Mouse (Mus musculus): ENCODE measurements around the gene Acvr1c.

Gene Acvr1c

DNA sequence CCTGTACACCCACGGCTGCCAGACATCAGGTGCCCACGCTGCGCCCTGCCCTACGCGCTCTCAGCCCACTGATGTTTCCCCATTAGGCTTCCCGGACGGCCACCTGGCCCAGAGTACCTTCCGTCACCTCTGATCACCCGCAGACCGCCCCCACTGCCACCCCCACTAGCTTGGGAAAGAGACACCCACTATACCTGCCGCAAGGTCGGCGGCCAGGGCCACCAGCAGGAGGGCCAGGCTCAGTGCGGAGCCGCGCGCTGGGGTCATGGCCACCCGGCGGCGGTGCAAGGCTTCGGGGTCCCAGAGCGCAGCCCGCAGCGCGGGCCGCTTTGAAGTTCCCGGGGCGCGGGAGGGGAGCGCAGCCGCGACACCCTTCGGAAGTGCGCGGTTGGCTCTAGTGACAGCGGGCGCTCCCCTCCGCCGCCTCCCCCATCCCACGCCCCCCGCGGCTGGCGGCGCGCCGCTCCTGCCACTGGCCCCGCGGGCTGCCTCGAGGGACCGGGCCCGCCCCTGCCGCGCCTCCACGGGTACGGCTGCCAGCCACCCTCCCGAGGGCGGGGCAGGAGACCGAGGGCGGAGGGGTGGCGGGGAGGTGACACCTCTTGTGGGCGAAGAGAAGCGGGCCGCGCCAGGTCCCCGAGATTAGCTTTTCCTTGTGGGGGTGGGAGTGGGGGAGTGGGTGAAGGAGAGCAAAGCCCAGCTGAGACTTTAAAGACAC, at the start of gene Acvr1c:
Gene Acvr1c (minus strand): TSS at position 482 of the 718 bp plus-strand sequence.
- in situ Hi-C loops (cut with MboI, MseI): no loop called here

DNA sequence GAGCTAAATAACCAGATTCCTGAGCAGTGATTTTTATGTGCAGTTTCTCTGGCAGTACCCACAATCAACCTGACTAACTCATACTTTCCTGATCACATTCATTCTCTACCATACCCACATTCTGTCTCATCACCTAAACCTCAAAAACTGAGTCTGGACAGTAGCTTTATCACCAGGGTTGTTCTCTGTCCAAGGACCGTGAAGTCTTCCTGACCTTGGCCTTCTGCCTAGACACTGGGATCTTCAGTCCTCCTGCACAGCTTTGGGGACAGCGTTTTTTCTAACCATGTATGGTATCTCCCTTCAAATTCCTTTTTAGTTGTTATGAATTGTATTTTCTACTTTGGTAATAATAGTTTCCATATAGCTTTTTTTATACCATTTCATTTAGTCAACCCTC, 45.8 kb upstream of the Acvr1c start:
- in situ Hi-C loops (cut with MboI, MseI): no loop called here

DNA sequence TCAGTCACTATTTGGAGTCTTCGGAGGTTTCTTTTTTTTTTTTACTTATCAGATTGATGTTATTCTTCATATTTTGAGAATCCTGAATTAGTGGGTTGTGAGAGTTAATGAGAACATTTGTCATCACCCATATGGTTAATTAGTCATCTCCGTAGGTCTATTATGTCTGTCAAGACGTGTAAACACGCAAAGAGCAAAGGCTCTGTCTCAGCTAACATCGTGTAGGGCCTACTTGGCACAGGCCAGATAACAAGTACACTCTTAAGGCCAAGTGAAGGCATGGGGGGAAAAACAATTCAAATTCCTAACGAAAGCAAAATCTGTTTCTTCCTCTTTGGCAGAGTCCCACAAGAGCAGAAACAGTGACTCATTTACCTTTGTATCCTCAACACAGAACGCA, 30.9 kb upstream of the Acvr1c start:
- in situ Hi-C loops (cut with MboI, MseI): no loop called here

DNA sequence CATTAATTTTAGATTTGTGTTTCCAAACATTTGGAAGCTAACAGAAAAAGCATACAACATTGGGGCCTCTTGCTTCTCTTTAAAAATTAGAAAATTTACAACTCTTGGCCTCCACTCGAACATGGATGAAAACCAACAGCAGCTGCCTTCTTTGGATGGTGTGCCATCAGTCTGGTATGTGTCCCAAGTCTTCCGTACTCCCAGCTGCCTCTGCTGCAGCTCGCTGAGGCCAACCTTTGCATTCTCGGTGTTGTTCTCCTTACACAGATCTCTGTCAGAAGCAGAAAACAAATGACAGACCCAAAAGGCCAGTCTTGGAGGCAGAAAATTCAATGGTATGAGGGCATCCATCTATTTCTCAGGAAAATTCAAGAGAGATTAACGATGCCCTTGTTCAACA, 22.3 kb upstream of the Acvr1c start:
- in situ Hi-C loops (cut with MboI, MseI): no loop called here

DNA sequence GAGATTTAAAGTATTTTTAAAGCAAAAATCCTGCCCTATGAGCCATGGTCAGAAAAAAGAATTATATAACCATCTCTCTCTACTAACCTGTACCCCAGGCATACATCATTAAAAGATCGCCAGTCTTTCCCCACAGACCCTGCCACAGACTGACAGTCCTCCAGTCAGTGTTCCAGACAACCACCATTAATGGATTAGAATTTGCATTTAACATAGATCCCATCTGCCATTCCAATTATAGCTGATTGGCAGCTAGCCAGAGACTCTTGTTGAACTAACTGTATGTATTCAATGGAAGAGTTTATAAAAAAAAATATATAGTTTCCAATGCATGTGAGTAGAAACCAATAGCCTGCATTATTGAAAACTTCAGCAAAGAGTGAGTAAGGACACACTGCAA, 21.8 kb upstream of the Acvr1c start:
- in situ Hi-C loops (cut with MboI, MseI): no loop called here

DNA sequence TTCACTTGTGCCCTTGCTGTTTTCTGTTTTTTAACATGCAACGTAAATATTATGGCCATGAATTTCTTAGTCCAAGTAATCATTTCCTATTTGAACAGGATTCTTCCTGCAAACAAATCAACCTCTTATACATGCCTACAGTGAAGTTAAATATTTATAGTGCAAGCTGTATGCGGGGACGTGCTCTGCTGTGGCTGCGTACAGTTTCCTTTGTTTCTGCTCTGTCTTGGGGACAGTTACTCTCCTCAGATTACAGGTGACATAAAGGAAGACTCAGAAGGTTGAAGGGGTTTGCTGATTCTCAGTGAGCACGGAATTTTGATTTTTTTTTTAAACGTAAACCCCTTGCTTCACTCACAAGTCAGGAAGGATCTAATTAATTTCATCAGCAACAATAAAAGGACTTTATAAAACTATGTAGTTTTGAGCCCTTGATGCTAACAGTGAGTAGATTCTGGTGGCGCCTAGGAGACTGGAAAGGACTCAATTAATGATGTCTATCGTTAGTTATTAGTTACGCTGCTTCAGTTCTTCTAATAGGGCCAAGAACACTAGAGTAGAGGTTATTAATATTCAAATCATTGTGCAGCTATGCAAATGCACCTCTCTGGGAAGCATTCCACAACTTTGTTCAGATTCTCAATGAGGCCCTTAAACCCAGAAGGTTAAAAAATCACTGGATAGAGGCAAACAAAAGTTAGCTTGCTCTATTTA, 19.9 kb upstream of the Acvr1c start:
- in situ Hi-C loops (cut with MboI, MseI): no loop called here

DNA sequence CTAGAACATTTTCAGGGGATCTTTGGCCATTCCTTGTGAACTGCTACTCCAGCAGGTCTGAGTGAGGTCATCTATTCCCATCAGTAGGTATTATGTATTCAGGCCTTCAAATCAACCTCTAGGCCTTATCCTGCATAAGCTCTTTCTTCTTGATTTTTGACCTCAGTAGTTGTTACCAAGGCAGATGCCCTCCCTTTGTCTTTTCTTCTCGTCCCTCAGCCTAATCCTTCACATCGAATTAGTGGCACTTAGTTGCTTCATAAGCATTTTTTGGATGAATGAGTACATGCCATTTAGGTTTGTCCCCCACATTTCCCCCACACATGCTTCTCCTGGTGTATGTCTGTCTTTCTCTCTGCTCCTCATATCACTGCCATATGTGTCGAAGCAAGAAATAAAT, 8.5 kb upstream of the Acvr1c start:
- in situ Hi-C loops (cut with MboI, MseI): no loop called here

DNA sequence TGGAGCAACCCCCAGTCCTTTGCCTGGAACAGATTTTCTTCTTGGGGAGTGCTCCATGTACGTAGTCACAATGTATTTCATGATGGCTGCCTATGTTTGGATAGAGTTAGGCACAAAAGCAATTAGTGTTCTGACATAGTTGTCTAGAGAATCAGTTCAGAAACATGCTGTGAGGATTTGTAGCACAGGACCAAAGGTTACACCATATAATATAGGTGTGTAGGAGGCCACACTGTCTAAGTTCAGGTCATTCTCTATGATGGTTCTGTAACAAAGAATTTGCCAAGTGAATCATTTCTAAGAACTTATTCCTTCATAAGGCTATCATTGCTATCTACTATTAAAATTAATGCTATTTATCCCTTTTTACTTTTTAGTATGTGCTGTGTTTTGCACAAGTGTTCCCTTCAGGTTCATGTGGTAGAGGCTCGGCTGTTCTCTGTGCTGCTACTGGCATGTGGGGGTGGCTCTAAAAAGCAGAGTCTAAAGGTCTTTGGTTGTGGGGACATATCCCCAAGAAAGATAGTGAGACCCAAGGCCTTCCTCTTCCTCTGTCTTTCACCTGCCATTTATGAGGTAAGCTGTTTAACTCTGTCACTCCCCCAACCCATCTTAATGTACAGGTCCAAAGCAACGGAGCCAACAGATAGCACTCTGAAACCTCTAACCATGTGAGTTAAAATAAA, 3.8 kb upstream of the Acvr1c start:
- in situ Hi-C loops (cut with MboI, MseI): no loop called here

DNA sequence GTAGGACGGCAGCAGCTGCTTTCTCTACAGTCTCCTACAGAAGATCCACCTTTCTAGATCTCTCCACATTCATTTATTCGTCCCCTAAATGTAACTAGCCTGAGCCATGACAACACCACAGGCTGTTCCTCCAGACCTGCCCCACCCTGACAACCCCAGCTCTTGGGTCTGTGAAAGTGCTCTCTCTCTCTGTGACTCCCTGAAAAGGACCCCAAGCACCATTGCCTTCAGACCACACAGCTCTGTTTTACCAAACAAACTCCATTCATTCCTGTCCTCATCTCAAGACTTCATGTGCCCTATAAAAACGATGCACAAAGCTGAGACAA, 401 bp upstream of the Acvr1c start:
- in situ Hi-C loops (cut with MboI, MseI): no loop called here

DNA sequence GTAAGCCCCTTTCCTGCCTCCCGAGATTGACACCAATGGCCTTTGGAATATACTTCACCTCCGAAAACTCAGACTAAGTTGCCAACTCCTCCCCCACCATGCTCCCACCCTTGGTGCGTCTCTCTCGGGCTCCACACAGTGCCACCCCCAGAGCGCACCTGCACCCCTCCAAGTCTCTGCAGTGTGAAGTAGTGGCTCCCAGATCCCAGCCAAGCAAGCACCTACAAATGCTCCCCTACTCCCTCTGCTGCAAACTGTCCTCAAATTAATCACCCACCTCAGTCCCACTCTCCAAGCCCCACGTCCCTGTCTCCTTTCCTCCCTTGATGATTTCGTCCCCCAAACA, 654 bp downstream of the Acvr1c start:
- in situ Hi-C loops (cut with MboI, MseI): no loop called here

DNA sequence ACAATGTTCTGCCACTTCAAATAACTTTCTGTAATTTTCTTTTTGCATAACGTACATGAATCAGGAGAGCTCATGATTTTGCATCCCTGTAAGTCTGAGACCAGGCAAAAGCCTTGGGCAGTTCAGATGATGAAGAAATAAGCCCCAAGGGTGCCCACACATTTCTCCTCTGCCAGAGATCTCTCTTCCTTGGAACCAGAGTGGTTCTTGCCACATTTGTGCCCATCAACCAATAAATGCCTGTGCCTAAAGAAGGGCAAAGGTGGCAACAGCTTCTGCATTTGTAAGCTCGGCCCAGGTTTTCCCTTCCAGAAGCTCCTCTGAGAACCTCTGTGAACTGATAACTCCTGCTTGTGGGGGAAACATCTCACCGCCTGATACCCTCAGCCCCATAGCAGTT, 3.3 kb downstream of the Acvr1c start:
- in situ Hi-C loops (cut with MboI, MseI): no loop called here

DNA sequence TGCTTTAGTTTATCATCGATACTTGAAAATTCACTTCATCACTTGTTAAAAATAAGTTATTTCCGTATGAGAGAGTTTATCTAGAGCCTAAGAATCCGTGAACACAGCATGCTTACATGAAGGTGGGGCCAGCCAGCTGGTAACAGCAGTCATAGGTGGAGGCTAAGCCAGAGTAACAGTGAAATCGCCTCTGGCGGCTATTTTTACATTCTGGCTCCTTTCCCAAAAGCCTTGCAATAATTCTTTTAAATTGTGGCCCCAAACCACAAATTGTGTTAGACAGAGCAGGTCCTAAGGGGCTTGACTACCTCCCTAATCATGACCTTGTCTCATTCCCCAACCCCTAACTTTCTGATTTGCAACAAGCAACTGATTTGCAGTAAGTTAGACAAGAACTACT, 4.8 kb downstream of the Acvr1c start:
- in situ Hi-C loops (cut with MboI, MseI): no loop called here

DNA sequence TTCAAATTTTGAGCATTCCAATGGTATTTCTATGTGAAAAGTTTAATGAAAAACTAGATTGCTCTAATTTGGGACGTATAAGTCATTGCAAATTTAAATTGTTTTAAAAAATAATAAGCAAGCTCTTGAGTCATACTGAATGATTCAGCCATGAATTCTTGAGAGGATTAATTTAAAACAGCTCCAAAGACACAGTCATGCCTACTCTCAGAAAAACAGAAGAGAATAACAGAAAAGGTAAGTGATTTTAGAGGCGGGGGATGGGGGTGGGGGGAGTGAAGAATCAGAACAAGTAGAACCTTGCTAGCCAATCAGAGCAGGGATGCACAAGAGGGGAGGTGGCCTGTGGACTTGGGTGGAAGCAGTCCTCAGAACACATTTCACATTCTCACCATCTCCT, 7.0 kb downstream of the Acvr1c start:
- in situ Hi-C loops (cut with MboI, MseI): no loop called here

DNA sequence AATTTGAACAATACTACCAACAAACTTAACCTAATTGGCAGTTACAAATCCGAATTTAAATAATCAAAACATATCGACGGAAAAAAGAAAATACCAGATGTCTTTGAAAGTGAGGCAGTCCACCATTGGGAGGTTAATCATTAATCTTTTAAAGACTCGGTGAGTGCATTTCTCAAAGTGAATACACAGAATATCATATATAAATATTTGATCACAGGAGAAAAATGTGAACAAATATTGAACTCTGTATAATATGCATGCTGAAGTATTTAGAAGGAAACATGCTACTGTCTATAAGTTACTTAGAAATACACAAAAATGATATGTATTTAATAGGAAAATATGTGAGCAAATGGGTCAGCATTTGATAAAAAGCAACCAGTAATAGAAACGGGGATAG, 21.0 kb downstream of the Acvr1c start:
- in situ Hi-C loops (cut with MboI, MseI): no loop called here

DNA sequence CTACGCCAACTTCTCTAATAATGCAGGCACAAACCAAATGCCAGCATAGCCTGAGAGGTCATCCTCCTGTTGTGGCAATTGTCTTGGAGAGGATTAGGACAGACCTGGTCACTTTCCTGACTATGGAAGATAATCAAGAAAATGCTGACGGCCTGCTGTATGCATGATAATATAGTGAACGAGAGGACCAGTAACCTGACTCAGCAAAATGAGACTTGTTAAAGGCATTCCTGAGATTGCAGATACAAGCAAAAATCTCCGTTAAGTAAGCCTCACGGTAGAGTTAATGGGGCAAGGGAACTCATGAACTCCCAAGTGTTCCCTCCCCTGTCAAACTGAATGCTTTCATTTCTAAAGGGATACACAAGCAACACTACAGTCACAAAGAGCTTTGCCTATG, 28.1 kb downstream of the Acvr1c start:
- in situ Hi-C loops (cut with MboI, MseI): loop anchor here (10.0 kb wide), 2 partner anchors 125 to 275 kb away; partner anchors contain the start of gene Ermn

DNA sequence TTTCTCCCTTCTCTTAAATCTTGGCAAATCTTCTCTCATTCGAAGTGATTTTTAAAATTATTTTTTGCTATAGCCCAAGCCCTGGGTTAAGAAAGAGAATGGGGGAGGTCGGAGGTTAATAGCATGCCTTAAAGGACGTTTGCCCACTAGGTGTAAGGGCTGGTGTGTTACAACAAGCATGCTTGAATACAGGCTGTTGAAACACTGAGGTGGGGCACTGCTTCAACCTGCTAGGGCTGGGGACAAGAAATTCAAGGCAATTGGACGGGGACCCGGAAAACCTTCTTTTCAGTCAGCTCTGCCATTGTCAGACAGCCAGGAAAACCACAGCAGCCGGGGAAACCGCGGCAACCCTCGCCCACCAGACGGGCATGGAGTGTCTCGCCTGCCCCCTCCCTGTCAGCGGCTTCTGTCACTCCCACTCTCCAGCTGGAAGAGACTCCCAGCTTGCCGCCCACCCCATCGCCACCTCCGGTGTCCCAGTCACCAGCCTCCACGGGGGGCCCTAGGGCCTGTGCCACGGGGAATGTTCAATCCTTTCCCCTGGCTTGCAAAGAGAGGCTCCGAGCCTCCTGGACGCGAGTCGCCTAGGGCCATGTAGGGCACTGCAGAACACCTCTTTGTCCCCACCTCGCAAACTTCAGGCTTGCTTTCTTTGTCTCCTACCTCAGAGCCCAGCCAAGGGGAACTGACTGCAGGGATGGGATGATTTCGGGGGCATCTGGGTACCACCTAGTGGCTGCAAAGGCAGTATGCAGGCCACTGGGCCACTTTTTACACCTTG, 33.4 kb downstream of the Acvr1c start:
- in situ Hi-C loops (cut with MboI, MseI): loop anchor here (10.0 kb wide), 2 partner anchors 120 to 270 kb away; partner anchors contain the start of gene Ermn

DNA sequence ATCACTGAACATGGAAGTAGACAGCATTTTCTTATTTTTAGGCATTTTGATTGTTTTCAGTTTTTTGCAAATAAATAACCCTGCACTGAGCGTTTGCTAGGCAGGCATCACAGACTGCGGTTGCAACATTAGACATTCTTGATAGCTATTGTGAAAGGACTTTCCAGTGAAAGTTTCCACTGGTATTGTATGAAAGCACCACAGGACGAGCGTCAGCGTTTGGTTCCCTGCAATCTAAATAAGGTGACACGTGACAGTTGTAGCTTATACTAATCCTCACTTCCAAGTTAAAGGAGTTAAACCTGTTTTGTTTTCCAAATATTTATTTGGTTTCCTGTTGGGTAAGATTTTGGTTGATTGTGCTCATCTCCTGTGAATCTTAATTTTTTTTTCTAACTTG, 34.4 kb downstream of the Acvr1c start:
- in situ Hi-C loops (cut with MboI, MseI): loop anchor here (10.0 kb wide), 2 partner anchors 118 to 268 kb away; partner anchors contain the start of gene Ermn

DNA sequence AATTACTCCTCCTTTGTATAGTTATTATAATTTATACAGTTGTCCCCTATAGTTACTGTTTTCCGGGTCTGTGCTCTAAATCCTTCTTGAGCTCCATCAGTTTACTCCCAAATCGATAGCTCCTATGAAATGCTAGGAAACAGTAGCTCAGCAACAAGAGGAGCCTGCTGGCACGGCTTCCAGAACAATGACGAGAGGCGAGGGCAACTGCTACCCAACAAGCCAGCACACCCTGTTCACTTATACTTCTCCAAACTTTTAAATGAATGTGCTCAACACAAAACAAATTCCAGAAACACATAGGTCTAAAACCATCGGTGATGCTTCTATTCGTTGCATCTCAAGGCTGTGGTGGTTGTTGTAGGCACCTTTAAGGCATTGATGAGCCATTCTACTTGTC, 41.5 kb downstream of the Acvr1c start:
- in situ Hi-C loops (cut with MboI, MseI): no loop called here

DNA sequence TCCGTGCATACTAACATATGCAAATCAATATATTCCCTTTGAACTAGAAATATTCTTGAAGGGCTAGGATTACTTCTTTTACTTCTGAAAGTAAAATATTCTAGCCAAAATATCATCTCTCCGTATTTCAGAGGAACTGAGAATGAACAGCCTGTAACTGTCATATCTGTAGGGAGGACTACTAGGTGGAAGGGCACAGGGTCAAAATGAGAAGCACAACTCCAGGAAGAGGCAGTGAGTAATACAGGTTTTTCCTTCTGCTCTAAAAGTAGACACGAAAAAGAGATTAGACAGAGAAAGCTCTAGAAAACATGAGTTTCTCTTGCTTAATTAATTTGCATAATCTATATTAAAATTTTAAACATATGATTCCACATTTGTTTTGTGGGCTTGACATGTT, 48.0 kb downstream of the Acvr1c start:
- in situ Hi-C loops (cut with MboI, MseI): no loop called here

DNA sequence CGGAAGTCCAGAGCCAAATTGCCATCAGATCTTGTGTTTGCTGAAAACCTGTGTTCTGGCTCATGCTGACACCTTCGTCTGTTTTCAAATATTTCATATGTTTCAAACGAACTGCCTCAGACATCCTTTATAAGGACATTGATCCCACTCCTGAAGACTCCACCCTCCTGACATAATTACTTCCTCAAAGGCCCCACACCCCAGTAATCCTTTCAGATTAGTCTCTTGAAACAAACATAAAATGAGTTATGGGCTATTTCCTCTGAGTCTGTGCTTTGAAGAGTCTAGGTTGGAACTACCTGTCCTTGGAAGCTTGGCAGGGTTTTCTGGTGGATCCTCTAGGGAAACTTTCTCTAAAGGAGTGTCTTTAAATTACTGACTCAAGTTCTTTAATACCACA, 53.2 kb downstream of the Acvr1c start:
- in situ Hi-C loops (cut with MboI, MseI): no loop called here

DNA sequence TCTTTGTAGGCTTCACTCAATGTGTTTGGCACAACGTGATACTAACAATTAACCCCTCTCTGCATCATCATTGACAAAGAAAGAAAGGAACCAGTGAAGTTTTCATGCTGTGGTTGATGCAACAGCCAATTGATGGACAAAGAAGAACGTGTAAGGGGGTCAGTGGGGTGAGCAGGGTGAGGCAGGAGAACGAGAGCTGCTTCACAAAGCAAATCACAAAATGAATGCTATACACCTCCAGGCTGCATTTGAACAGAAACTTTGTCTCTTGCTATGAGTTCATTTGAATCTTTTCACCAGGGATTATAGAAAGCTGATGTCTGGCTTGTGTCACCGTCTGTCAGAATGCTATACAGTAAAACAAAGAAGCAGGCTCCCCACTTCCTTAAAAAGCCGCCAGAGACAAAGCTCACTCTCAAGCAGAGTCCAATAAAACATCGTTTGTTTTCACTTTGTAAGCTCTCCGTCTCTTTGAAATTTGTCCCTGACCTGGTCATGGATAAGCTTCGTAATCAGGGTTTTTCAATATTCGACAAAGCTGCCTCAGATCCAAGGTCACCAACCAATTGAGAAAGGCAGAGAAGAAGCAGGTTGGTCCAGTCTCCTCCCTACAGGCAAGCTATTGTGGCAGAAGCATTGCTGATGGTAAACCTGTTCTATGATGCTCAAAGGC, 67.8 kb downstream of the Acvr1c start:
- in situ Hi-C loops (cut with MboI, MseI): no loop called here

DNA sequence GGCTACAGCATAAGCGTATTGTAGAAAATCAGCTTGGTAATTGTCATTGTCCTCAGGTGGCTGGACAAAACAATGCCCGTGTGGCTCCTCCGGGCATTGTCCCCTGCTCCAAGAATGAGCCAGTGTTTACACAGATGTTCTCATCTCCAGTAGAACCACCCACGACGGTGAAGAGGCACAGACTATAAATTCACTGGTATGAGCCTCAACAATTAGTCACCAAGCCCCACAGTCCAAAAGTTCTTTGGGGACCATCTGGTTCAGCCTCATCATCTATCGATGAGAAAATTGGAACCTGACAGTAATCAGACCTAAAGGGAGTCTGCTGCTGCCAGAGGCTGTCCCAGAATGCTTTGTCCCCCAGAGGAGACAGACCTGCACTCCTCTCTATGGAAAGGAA, 68.4 kb downstream of the Acvr1c start:
- in situ Hi-C loops (cut with MboI, MseI): no loop called here

Data from regulatory T cell (primary cell).